Mouse (Mus musculus) retina, postnatal 1 day (tissue): Measurements from ENCODE around the gene Fam122c.
A peak's percentile ranks its signal among the peaks of the same experiment; 100 is the strongest.
"Not testable (repeated sequence)": the region's sequence is repeated elsewhere in the genome, so short reads cannot be mapped to it uniquely, and the experiment has no call there.

ENCODE experiments used
- DNase-seq: peaks from one replicate; pipeline ENCODE4 v3.0.0-alpha.2; 2012

Fam122c gene

GRCm38 (mm10) chrX:53273124-53273523, at the start of gene Fam122c:
Gene Fam122c (plus strand): TSS chrX:53273424.
- no peak for DNase-seq

GRCm38 (mm10) chrX:53224353-53224944, 48.8 kb upstream of the Fam122c start:
- no peak for DNase-seq

GRCm38 (mm10) chrX:53231965-53232364, 41.3 kb upstream of the Fam122c start:
- peak; percentile 21 for DNase-seq

GRCm38 (mm10) chrX:53233689-53234088, 39.5 kb upstream of the Fam122c start:
- no peak for DNase-seq

GRCm38 (mm10) chrX:53236404-53236803, 36.8 kb upstream of the Fam122c start:
- DNase-seq, result no peak

- DNase-seq, result peak; percentile 38
Observed at GRCm38 (mm10) chrX:53237971-53238370, 35.3 kb upstream of the Fam122c start.

- DNase-seq, result no peak
Observed at GRCm38 (mm10) chrX:53240011-53240410, 33.2 kb upstream of the Fam122c start, which contains the start of gene Plac1. Gene Plac1 (minus strand): TSS chrX:53240111.

GRCm38 (mm10) chrX:53255195-53255594, 18.0 kb upstream of the Fam122c start:
- no peak for DNase-seq

GRCm38 (mm10) chrX:53266186-53266585, 7.0 kb upstream of the Fam122c start:
- DNase-seq, result peak; percentile 8

- DNase-seq, result peak; percentile 81
Observed at GRCm38 (mm10) chrX:53268856-53269255, 4.4 kb upstream of the Fam122c start.

GRCm38 (mm10) chrX:53269289-53270062, 3.7 kb upstream of the Fam122c start, which contains the start of gene Fam122b:
Gene Fam122b (minus strand): TSS chrX:53269805.
- peak; percentile 95 for DNase-seq

- DNase-seq, result no peak
Observed at GRCm38 (mm10) chrX:53270063-53270432, 3.2 kb upstream of the Fam122c start.

- DNase-seq, result not testable (repeated sequence)
Observed at GRCm38 (mm10) chrX:53271628-53272027, 1.6 kb upstream of the Fam122c start.

- no peak for DNase-seq
Observed at GRCm38 (mm10) chrX:53287924-53288323, 14.7 kb downstream of the Fam122c start.

GRCm38 (mm10) chrX:53320564-53320963, 47.3 kb downstream of the Fam122c start:
- DNase-seq, result no peak

- no peak for DNase-seq
Observed at GRCm38 (mm10) chrX:53321111-53321510, 47.9 kb downstream of the Fam122c start.

GRCm38 (mm10) chrX:53330396-53330795, 57.2 kb downstream of the Fam122c start:
- no peak for DNase-seq

- no peak for DNase-seq
Observed at GRCm38 (mm10) chrX:53337355-53337754, 64.1 kb downstream of the Fam122c start.

GRCm38 (mm10) chrX:53341531-53341930, 68.3 kb downstream of the Fam122c start:
- DNase-seq, result peak; percentile 47

GRCm38 (mm10) chrX:53348374-53348773, 75.2 kb downstream of the Fam122c start:
- no peak for DNase-seq

- no peak for DNase-seq
Observed at GRCm38 (mm10) chrX:53364668-53365383, 91.6 kb downstream of the Fam122c start.

GRCm38 (mm10) chrX:53369534-53370365, 96.5 kb downstream of the Fam122c start:
- peak; percentile 53 for DNase-seq

GRCm38 (mm10) chrX:53370366-53370740, 97.1 kb downstream of the Fam122c start, which contains the start of gene Mospd1:
Gene Mospd1 (minus strand): TSS chrX:53370502.
- peak; percentile 93 for DNase-seq
